Mouse (Mus musculus) heart, embryonic 14.5 days (tissue): ENCODE measurements around the gene Cdca3. TPM values are rescaled to one million over a fixed set of nuclear protein-coding genes. Genes with fewer than 3 reads are reported as not detected.
A peak's percentile ranks its signal among the peaks of the same experiment; 100 is the strongest.
"Not testable (repeated sequence)": the region's sequence is repeated elsewhere in the genome, so short reads cannot be mapped to it uniquely, and the experiment has no call there.

ENCODE experiments used
- ATAC-seq: fragments of 200-750 bp; cut with Nextera tagmentation; 2 replicates; pipeline ENCODE4 v1.8.0; 2017; ENCODE audit warnings: low read depth, moderate TSS enrichment; ENCODE audit not compliant: insufficient number of reproducible peaks, insufficient read depth, low FRiP score
- H3K27ac ChIP-seq, 2 experiments: fragments of 200-500 bp in 1 of 2; fragments of 300-500 bp in 1 of 2; sonication (generic) in 1 of 2; replicated peaks in 1 of 2; 2 replicates each; pipeline ENCODE4 v1.5.1; 2012 to 2014; ENCODE audit warnings: low read depth in 2 of 2, low read length in 2 of 2, control low read depth in 1 of 2, mild to moderate bottlenecking in 1 of 2, mixed read lengths in 1 of 2; ENCODE audit not compliant: control insufficient read depth in 1 of 2, insufficient read depth in 1 of 2
- H3K27me3 ChIP-seq: fragments of 300-500 bp; sonication (generic); 2 replicates; pipeline ENCODE4 v1.6.1; 2014; ENCODE audit warnings: mild to moderate bottlenecking, low read length, control low read depth; ENCODE audit not compliant: control insufficient read depth, insufficient read depth
- H3K36me3 ChIP-seq: fragments of 300-500 bp; sonication (generic); 2 replicates; pipeline ENCODE4 v1.6.1; 2014; ENCODE audit warnings: mild to moderate bottlenecking, control low read depth, low read length, mixed read lengths; ENCODE audit not compliant: control insufficient read depth, insufficient read depth
- H3K4me1 ChIP-seq, 2 experiments: fragments of 200-500 bp in 1 of 2; fragments of 300-500 bp in 1 of 2; sonication (generic) in 1 of 2; 2 replicates each; pipeline ENCODE4 v1.6.1; 2012 to 2014; ENCODE audit warnings: low read length in 2 of 2, control low read depth in 1 of 2, mixed read lengths in 1 of 2; ENCODE audit not compliant: control insufficient read depth in 2 of 2, insufficient read depth in 2 of 2
- H3K4me2 ChIP-seq: fragments of 300-500 bp; sonication (generic); 2 replicates; pipeline ENCODE4 v1.6.1; 2014; ENCODE audit warnings: mild to moderate bottlenecking, low read length
- H3K4me3 ChIP-seq, 2 experiments: fragments of 200-500 bp in 1 of 2; fragments of 300-500 bp in 1 of 2; sonication (generic) in 1 of 2; 2 replicates each; pipeline ENCODE4 v1.5.1; 2012 to 2014; ENCODE audit warnings: low read length in 2 of 2, mild to moderate bottlenecking in 2 of 2, control low read depth in 1 of 2, low read depth in 1 of 2, moderate library complexity in 1 of 2; ENCODE audit not compliant: control insufficient read depth in 1 of 2, insufficient read depth in 1 of 2
- H3K9ac ChIP-seq: fragments of 300-500 bp; sonication (generic); 2 replicates; pipeline ENCODE4 v1.6.1; 2014; ENCODE audit warnings: mild to moderate bottlenecking, low read length
- H3K9me3 ChIP-seq: fragments of 300-500 bp; sonication (generic); 2 replicates; pipeline ENCODE4 v1.6.1; 2016; ENCODE audit warnings: low read length, control low read depth; ENCODE audit not compliant: control insufficient read depth
- WGBS: fragments of 180-500 bp; shearing (Covaris S2); extraction: QIAGEN DNeasy Blood & Tissue Kit; methylation state at CpG from one replicate; pipeline ENCODE4 v1.1.7; 2014; 5-methylcytosine and 5-hydroxymethylcytosine counted together
- polyA plus RNA-seq: library from polyadenylated mRNA; unstranded; fragments of >200 nt; fragmentation: Nextera tagmentation; extraction: Ambion mirVana; gene quantifications from 2 replicates; pipeline ENCODE4 v1.2.1, GENCODE M21; 2014

The Cdca3 gene
- polyA plus RNA-seq, 1 experiment from 2014 or later: 139 TPM

DNA sequence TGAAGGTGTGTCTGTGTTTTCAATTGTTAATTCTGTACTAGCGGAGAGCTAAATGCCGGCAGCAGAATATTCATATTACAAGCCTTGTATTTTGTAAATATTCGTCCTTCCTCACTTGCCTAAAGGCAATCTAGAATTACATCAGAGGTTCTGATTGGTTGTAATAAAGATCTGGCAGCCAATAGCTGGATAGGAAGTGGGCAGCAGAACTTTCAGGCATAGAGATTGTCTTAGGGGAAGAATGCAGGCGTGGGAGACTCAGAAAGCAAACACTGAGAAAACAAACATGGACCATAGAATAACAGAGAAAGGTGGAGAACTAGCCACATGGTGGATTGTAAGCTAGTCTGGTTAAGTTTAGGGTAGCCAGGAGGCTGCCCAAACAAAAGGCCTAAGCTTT lies 39.2 kb upstream of the Cdca3 start:
- H3K4me3 ChIP-seq: no peak overlapping the region
- H3K9ac ChIP-seq: no peak overlapping the region
- H3K27ac ChIP-seq: no peak overlapping the region
- no peaks in the 10 kb centered on the region for H3K27me3 ChIP-seq
- no peak overlapping the region for H3K4me2 ChIP-seq
- no peaks in the 10 kb centered on the region for H3K36me3 ChIP-seq
- no peaks in the 10 kb centered on the region for H3K4me1 ChIP-seq
- WGBS: 65% methylated on average over 4 of the region's 4 CpGs
- ATAC-seq: no peak
- no peaks in the 10 kb centered on the region for H3K9me3 ChIP-seq

DNA sequence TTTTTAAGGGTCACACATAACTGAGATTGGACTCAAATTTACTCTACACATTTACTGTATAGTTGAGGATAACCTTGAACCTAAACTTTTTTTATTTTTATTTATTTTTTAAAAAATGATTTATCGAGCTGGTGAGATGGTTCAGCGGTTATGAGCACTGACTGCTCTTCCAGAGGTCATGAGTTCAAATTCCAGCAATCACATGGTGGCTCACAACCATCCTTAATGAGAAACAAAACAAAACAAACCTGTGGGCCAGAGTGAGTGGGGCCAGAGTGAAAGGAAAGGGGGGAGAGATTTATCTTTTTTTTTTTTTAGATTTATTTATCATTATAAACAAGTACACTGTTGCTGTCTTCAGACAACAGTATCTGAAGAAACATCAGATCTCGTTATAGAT lies 37.4 kb upstream of the Cdca3 start:
- WGBS: 76% methylated on average over 3 of the region's 3 CpGs
- no peak for ATAC-seq
- H3K9me3 ChIP-seq: no peaks in the 10 kb centered on the region
- H3K36me3 ChIP-seq: no peaks in the 10 kb centered on the region
- H3K27me3 ChIP-seq: no peaks in the 10 kb centered on the region
- H3K4me3 ChIP-seq: no peak overlapping the region
- H3K9ac ChIP-seq: no peak overlapping the region
- H3K4me1 ChIP-seq: no peaks in the 10 kb centered on the region
- no peak overlapping the region for H3K27ac ChIP-seq
- no peak overlapping the region for H3K4me2 ChIP-seq

DNA sequence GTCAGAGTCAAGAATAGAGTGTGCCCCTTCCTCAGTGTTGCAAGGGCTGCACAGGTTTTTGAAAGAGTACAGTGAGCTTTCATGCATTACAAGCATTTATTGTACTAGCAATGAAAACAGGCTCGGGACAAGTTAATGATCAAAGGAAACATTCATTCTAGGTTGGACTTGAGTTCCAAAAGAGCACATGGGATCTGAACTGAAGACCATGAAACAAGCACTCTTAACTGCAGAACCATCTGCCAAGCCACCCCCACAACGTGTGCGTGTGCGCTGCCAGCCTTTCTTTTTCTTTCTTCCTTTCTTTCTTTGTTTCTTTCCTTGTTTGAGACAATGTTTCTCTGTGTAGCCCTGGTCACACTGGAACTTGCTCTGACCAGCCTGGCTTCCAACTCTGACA lies 33.6 kb upstream of the Cdca3 start:
- Histone ChIP-seq H3K9ac (no peak overlapping the region), H3K4me2 (no peak overlapping the region), H3K4me1 (no peaks in the 10 kb centered on the region), H3K27ac (no peak overlapping the region), H3K27me3 (no peaks in the 10 kb centered on the region), H3K9me3 (no peaks in the 10 kb centered on the region), H3K36me3 (no peaks in the 10 kb centered on the region), H3K4me3 (no peak overlapping the region)
- 80% methylated on average over 4 of the region's 4 CpGs for WGBS
- ATAC-seq: no peak

DNA sequence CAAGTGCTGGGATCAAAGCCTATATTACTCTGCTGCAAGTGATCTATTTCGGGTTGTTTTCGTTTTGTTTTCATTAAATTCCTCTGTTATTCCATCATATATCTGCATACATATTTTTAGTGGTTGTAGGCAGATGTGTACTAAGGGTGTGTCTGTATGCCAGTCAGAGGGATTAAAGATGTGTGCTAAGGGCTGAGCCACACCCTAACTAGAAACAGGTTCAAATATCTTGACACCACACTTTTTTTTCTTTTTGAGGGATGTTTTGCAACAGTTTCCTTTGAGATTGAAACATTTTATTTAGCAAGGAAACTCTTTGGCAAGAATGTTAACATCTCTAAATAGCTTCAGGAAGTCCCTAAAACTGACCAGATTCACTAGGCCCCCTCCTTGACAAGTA lies 33.1 kb upstream of the Cdca3 start:
- Histone ChIP-seq H3K4me2 (no peak overlapping the region), H3K4me1 (no peaks in the 10 kb centered on the region), H3K9me3 (no peaks in the 10 kb centered on the region), H3K36me3 (no peaks in the 10 kb centered on the region), H3K9ac (no peak overlapping the region), H3K27me3 (no peaks in the 10 kb centered on the region), H3K27ac (no peak overlapping the region), H3K4me3 (no peak overlapping the region)
- no peak for ATAC-seq
- WGBS: 78% methylated on average over 2 of the region's 2 CpGs

DNA sequence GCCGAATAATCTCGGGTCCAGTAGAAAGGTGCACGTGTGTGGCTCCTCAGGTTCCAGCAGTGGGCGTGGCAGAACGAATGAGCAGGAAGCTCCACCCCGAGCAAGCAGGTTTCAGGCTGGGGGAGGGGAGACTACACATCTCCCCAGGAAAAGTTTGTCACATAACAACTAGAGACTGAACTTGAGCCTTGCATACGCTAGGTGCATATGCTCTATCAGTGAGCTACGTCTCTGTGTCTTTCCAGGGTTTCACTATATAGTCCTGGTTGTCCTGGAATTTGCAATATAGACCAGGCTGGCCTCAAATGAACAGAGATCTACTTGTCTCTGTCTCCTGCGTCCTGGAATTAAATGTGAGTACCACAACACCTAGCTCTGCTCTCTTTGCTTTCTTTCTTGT lies 26.9 kb upstream of the Cdca3 start:
- ATAC-seq, H3K27me3 ChIP-seq, H3K36me3 ChIP-seq, H3K9ac ChIP-seq, H3K27ac ChIP-seq, H3K9me3 ChIP-seq: not testable (repeated sequence)
- H3K4me3 ChIP-seq: peak overlapping the region in 1 of 2 experiments; percentile 16; a peak in 2 of 4 replicates
- 25% methylated on average over 4 of the region's 9 CpGs for WGBS
- peaks cover 5 to 16% of the 10 kb centered on the region in 2 experiments for H3K4me1 ChIP-seq
- peak overlapping the region; percentile 51 for H3K4me2 ChIP-seq

DNA sequence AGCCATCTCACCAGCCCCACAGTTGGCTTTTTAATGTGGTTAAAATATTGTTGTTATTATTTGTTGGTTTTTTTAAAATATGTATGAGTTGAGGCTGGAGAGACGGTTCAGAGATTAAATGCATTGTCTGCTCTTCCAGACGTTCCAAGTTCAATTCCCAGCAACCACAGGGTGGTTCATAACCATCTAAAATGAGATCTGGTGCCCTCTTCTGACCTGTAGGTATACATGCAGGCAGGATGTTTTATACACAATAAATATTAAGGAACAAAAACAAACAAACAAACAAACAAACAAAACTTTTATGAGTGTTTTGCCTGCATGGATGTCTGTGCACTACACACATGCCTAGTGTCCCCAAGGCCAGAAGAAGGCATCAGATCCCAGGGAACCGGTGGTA lies 26.3 kb upstream of the Cdca3 start:
- Histone ChIP-seq H3K9ac (no peak overlapping the region), H3K36me3 (no peaks in the 10 kb centered on the region), H3K9me3 (no peaks in the 10 kb centered on the region), H3K27ac (no peak overlapping the region), H3K27me3 (no peaks in the 10 kb centered on the region), H3K4me3 (no peak overlapping the region), H3K4me2 (no peak overlapping the region), H3K4me1 (peaks cover 7 to 23% of the 10 kb centered on the region in 2 experiments)
- ATAC-seq: no peak
- WGBS: 81% methylated on average over 3 of the region's 3 CpGs

DNA sequence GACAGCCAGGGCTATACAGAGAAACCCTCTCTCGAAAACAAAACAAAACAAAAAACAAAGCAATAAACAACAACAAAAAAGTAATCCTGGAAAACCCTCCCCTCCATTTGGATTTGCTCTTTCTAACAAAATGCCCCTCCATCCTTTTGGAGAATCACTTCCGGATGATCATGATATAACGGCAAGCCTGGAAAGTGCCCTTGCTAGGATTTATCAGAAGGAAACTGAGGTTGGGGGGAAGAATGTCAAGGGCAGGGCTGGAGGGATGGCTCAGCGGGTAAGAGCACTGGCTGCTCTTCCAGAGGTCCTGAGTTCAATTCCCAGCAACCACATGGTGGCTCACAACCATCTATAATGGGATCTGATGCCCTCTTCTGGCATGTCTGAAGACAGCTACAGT lies 25.7 kb upstream of the Cdca3 start:
- H3K4me3 ChIP-seq, H3K9me3 ChIP-seq: not testable (repeated sequence)
- WGBS: 93% methylated on average over 4 of the region's 4 CpGs

DNA sequence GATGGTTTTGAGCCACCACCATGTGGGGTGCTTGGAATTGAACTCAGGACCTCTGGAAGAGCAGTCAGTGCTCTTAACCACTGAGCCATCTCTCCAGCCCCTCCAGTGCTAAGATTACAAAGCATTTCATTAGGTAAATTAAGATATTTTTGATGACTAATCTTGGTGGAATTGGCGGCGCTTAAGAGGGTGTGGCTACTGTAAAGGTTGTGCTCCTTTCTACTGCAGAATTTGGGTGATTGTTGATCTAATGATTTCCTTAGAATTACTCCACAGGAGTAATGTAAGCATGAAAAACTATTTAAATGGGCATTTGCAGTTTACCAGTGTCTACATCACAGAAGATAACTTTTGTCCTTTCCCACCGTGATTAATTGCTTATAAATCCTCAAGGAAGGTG lies 25.0 kb upstream of the Cdca3 start:
- Histone ChIP-seq H3K9me3 (no peaks in the 10 kb centered on the region), H3K4me3 (no peak overlapping the region), H3K27ac (no peak overlapping the region), H3K9ac (no peak overlapping the region), H3K4me2 (no peak overlapping the region), H3K36me3 (no peaks in the 10 kb centered on the region), H3K4me1 (peaks cover 9 to 27% of the 10 kb centered on the region in 2 experiments), H3K27me3 (no peaks in the 10 kb centered on the region)
- no peak for ATAC-seq
- WGBS: 85% methylated on average over 3 of the region's 3 CpGs

More for the DNA sequence above, 25.7 kb upstream of the Cdca3 start:
- H3K9ac ChIP-seq, H3K4me2 ChIP-seq, ATAC-seq, H3K27ac ChIP-seq, H3K36me3 ChIP-seq, H3K27me3 ChIP-seq: not testable (repeated sequence)
- H3K4me1 ChIP-seq: peaks cover 9 to 27% of the 10 kb centered on the region in 2 experiments
